Mouse (Mus musculus) limb, embryonic 12.5 days (tissue): ENCODE measurements around the gene Tsnaxip1. TPM values are rescaled to one million over a fixed set of nuclear protein-coding genes. Genes with fewer than 3 reads are reported as not detected.

Experiments
- ATAC-seq: fragments of 200-750 bp; cut with Nextera tagmentation; 2 replicates; pipeline ENCODE4 v1.8.0; 2017; ENCODE audit warnings: low read depth, moderate TSS enrichment; ENCODE audit not compliant: insufficient number of reproducible peaks, insufficient read depth, low FRiP score, low TSS enrichment
- H3K27ac ChIP-seq: fragments of 300-500 bp; sonication (generic); 2 replicates; pipeline ENCODE4 v1.5.1; 2016; ENCODE audit warnings: mild to moderate bottlenecking, moderate library complexity
- H3K27me3 ChIP-seq: fragments of 300-500 bp; sonication (generic); 2 replicates; pipeline ENCODE4 v1.6.1; 2016; ENCODE audit warnings: mild to moderate bottlenecking, moderate library complexity
- H3K36me3 ChIP-seq: fragments of 300-500 bp; sonication (generic); 2 replicates; pipeline ENCODE4 v1.6.1; 2016; ENCODE audit warnings: mild to moderate bottlenecking, moderate library complexity
- H3K4me1 ChIP-seq: fragments of 300-500 bp; sonication (generic); replicated peaks from 2 replicates; pipeline ENCODE4 v1.6.1; 2016
- H3K4me2 ChIP-seq: fragments of 300-500 bp; sonication (generic); 2 replicates; pipeline ENCODE4 v1.6.1; 2016; ENCODE audit warnings: mild to moderate bottlenecking, moderate library complexity
- H3K4me3 ChIP-seq: fragments of 300-500 bp; sonication (generic); replicated peaks from 2 replicates; pipeline ENCODE4 v1.5.1; 2016; ENCODE audit warnings: mild to moderate bottlenecking
- H3K9ac ChIP-seq: fragments of 300-500 bp; sonication (generic); replicated peaks from 2 replicates; pipeline ENCODE4 v1.6.1; 2016; ENCODE audit warnings: mild to moderate bottlenecking, moderate library complexity
- H3K9me3 ChIP-seq: fragments of 300-500 bp; sonication (generic); 2 replicates; pipeline ENCODE4 v1.6.1; 2016; ENCODE audit warnings: mild to moderate bottlenecking, moderate library complexity
- WGBS: fragments of 180-500 bp; shearing (Covaris S2); methylation state at CpG from one replicate; pipeline ENCODE4 v1.1.7; 2016; 5-methylcytosine and 5-hydroxymethylcytosine counted together
- polyA plus RNA-seq: library from polyadenylated mRNA; unstranded; fragments of >200 nt; fragmentation: Nextera tagmentation; extraction: Ambion mirVana; gene quantifications from 2 replicates; pipeline ENCODE4 v1.2.1, GENCODE M21; 2016

The Tsnaxip1 gene
- 0.17 and 0.56 TPM in 2 replicates for polyA plus RNA-seq

DNA sequence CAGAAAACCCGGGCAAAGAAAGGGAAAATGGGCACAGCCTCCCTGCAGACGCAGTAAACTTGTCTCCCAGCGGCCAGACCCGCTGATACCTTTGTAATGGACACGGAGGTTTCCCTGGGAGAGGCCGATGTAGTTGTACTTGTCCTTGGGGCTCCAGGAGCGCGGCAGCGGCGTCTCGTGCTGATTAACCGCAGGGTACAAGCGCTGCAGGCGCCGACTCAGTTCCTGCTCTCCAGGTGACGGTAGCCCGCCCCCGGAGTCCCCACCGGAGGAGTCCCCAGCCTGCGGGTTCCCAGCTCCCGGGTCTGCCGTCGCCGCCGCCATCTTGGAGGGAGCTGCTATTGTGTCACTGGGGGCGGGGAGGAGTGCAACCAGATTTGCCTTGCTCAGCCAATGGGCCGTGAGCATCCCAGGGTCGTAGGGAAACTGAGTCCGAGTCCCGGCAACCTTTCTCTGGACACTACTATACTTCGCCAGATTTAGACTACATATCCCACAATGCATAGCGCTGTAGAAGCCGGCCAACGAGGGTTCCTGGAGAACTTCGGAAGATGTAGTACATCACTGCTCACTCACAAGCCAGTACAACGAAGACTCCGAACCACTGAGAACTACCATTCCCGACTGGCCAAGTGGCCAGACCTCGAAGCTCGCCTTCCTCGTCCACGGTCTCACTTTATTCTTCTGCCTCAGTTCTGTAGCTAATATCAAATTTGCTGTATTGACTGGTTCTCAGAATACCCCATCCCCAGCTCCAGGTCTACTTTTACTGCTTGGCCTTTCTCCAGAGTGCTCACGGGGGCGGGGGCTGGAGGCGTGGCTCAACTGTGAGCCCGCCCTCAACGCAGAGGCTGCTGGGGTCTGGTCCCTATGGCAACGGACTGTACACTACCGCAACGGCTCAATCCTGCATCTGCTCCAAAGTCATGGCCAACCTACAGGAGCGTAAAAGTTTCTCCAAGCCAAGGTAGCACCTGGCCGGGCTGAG, at the start of gene Tsnaxip1, which contains the start of gene Ranbp10:
TSS of gene Tsnaxip1 (plus strand) at position 871 of the 988 bp plus-strand sequence.
TSS of gene Ranbp10 (minus strand) at position 490 of the 988 bp plus-strand sequence.
- ATAC-seq, result peak; percentile 99
- Histone ChIP-seq H3K27me3 (no peaks in the 10 kb centered on the region), H3K4me2 (peak within 1 kb of the TSS; percentile 90), H3K27ac (peak within 1 kb of the TSS; percentile 70), H3K36me3 (peaks cover 35% of the 10 kb centered on the region), H3K9me3 (no peaks in the 10 kb centered on the region), H3K4me3 (peak within 1 kb of the TSS; percentile 95), H3K4me1 (peaks cover 16% of the 10 kb centered on the region), H3K9ac (peak within 1 kb of the TSS; percentile 92)
- WGBS, result under 1% methylated on average over 52 of the region's 52 CpGs

DNA sequence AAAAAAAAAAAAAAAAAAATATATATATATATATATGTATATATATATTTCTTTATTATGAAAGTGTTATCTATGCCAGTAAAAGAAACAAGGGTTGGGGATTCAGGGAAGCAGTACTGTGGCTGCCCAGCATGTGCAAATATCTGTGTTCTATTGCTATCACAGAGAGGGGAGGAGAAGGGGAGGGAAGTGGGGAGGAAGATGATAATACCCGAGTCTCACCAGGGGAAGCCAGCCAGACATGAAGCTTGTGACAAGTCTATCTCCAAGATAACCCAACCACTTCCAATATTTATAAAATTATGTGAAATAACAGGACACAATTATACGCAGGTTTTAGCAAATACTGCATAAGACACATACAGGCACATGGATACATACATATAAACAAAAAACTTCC, 49.7 kb upstream of the Tsnaxip1 start:
- Histone ChIP-seq H3K9ac (no peak overlapping the region), H3K36me3 (peaks cover 97% of the 10 kb centered on the region), H3K27ac (no peak overlapping the region), H3K4me1 (no peaks in the 10 kb centered on the region), H3K9me3 (no peaks in the 10 kb centered on the region), H3K27me3 (no peaks in the 10 kb centered on the region), H3K4me3 (no peak overlapping the region), H3K4me2 (no peak overlapping the region)
- ATAC-seq, result no peak
- WGBS, result 94% methylated on average over 2 of the region's 2 CpGs

GRCm38 (mm10) chr8:105780298-105780697, 47.2 kb upstream of the Tsnaxip1 start:
- no peak for ATAC-seq
- 91% methylated on average over 5 of the region's 5 CpGs for WGBS
- H3K9me3 ChIP-seq, result no peaks in the 10 kb centered on the region
- H3K27ac ChIP-seq, result no peak overlapping the region
- no peaks in the 10 kb centered on the region for H3K27me3 ChIP-seq
- peaks cover 93% of the 10 kb centered on the region for H3K36me3 ChIP-seq
- no peak overlapping the region for H3K4me3 ChIP-seq
- no peaks in the 10 kb centered on the region for H3K4me1 ChIP-seq
- H3K9ac ChIP-seq, result no peak overlapping the region
- H3K4me2 ChIP-seq, result no peak overlapping the region

DNA sequence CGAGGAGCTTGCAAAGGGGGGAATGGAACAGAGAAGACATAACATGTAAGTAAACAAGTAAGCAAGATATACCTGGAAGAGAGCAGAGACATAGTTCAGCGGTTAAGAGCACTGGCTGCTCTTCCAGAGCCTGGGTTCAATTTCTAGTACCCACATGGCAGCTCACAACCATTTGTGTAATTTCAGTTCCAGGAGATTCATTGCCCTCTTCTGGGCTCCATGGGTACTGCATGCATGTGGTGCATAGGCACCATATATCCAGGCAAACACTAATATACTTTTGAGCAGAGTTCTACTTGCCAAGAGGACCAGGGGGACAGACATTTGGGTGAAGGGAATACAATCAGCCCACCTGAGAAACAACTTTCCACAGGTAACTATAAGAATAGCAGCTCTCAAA, 39.3 kb upstream of the Tsnaxip1 start:
- Histone ChIP-seq H3K27ac (no peak overlapping the region), H3K4me1 (no peaks in the 10 kb centered on the region), H3K9ac (no peak overlapping the region), H3K36me3 (peaks cover 44% of the 10 kb centered on the region), H3K9me3 (no peaks in the 10 kb centered on the region), H3K4me3 (no peak overlapping the region), H3K27me3 (no peaks in the 10 kb centered on the region), H3K4me2 (no peak overlapping the region)
- no peak for ATAC-seq
- WGBS, result 96% methylated on average over 2 of the region's 2 CpGs

DNA sequence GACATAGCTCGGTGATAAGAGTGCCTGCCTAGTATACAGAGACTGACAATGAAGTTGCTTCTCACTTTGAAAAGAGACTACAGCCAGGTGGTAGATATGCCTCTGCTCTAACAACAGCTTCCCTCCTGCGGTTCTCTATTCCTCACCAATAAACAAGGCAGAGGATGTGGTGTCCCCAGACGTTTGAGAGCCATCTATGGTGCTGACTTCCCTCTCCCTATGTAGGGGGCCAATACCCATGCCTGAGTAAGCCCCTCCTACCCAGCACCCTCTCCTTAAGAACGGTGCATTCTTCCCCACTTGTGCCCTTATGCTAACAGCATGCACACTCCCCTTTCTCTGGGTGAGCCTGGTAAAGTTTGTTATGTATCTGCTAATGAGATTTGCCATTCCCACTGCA, 38.6 kb upstream of the Tsnaxip1 start:
- Histone ChIP-seq H3K9ac (no peak overlapping the region), H3K4me2 (no peak overlapping the region), H3K4me1 (no peaks in the 10 kb centered on the region), H3K9me3 (no peaks in the 10 kb centered on the region), H3K36me3 (peaks cover 38% of the 10 kb centered on the region), H3K4me3 (no peak overlapping the region), H3K27me3 (no peaks in the 10 kb centered on the region), H3K27ac (no peak overlapping the region)
- 65% methylated on average over 4 of the region's 4 CpGs for WGBS
- ATAC-seq, result no peak

- Histone ChIP-seq H3K4me1 (no peaks in the 10 kb centered on the region), H3K9me3 (no peaks in the 10 kb centered on the region), H3K9ac (no peak overlapping the region), H3K27me3 (no peaks in the 10 kb centered on the region), H3K36me3 (peaks cover 33% of the 10 kb centered on the region), H3K4me2 (no peak overlapping the region), H3K27ac (no peak overlapping the region), H3K4me3 (no peak overlapping the region)
- no peak for ATAC-seq
Observed at GRCm38 (mm10) chr8:105789626-105790025, 37.9 kb upstream of the Tsnaxip1 start.

GRCm38 (mm10) chr8:105793331-105793730, 34.2 kb upstream of the Tsnaxip1 start:
- Histone ChIP-seq H3K9ac (no peak overlapping the region), H3K36me3 (peaks cover 29% of the 10 kb centered on the region), H3K4me1 (no peaks in the 10 kb centered on the region), H3K27me3 (no peaks in the 10 kb centered on the region), H3K9me3 (no peaks in the 10 kb centered on the region), H3K4me2 (no peak overlapping the region), H3K4me3 (no peak overlapping the region), H3K27ac (no peak overlapping the region)
- WGBS, result 92% methylated on average over 1 of the region's 1 CpGs
- ATAC-seq, result no peak

DNA sequence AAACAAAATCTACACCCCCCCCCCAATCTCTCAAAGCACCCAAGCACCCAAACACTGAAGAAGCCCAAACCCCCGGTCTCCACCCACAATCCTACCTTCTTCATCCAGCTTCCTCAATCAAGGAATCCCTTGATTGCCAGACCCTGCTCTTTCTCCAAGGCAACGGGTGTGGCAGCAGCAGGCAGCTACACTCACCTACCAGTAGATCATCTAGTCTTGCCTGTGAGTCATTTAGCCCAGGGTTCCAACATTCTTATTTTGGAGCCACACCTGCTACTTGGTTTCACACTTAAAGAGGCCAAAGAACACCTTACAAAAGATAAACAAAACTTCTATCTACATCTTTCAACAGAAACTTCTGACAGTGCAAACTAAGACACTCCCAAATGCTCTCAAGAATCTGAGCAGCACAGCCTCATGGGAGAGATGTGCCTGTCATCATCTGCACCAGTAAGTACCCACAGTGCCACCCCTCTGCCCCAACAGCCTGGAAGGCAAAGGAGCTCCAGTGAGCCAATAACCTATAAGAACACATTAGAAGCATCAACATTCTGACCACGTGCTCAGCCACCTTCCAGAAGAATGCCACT, 33.4 kb upstream of the Tsnaxip1 start:
- Histone ChIP-seq H3K4me1 (no peaks in the 10 kb centered on the region), H3K36me3 (peaks cover 33% of the 10 kb centered on the region), H3K4me2 (no peak overlapping the region), H3K9me3 (no peaks in the 10 kb centered on the region), H3K9ac (no peak overlapping the region), H3K27ac (no peak overlapping the region), H3K4me3 (no peak overlapping the region), H3K27me3 (no peaks in the 10 kb centered on the region)
- WGBS, result 87% methylated on average over 3 of the region's 3 CpGs
- ATAC-seq, result no peak

DNA sequence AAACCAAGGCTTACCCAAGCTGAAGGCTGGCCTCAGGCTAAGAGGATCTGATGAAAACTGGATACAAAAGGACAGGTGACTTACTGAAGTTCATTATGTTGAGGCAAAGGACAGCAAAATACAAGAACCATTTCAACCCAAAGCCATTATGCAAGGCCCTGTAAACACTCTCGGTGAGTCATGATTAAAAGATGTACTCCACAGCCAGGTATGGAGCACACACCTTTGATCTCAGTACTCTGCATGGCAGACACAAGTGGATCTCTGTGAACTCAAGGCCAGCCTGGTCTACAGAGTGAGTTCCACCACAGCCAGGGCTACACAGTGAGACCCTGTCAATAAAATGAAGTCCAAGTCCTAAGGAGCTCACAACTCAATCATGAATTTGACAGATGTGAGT, 31.7 kb upstream of the Tsnaxip1 start:
- H3K27me3 ChIP-seq, result no peaks in the 10 kb centered on the region
- 93% methylated on average over 1 of the region's 1 CpGs for WGBS
- H3K9me3 ChIP-seq, result no peaks in the 10 kb centered on the region
- no peak overlapping the region for H3K9ac ChIP-seq
- H3K4me3 ChIP-seq, result no peak overlapping the region
- H3K4me1 ChIP-seq, result no peaks in the 10 kb centered on the region
- H3K27ac ChIP-seq, result no peak overlapping the region
- peaks cover 37% of the 10 kb centered on the region for H3K36me3 ChIP-seq
- H3K4me2 ChIP-seq, result no peak overlapping the region
- ATAC-seq, result no peak

DNA sequence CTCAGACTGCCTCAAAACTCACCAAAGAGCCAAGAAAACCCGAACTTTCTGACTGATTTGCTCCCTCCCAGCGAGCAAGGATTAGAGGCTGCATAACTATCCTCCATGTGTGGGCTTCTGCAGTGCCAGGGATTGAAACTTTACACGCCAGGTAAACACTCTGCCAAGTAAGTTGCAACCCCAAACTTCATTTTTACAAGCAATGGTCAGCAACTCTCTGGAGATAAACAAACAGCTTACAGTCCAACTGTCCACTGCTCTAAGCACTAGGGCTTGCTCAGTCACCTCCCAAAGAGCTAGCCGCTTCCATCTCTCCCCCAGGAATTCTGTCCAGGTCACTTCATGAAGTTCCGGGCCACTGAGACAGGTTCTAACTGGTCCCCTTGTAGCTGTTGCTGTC, 29.1 kb upstream of the Tsnaxip1 start:
- no peaks in the 10 kb centered on the region for H3K27me3 ChIP-seq
- no peaks in the 10 kb centered on the region for H3K9me3 ChIP-seq
- no peak overlapping the region for H3K4me3 ChIP-seq
- H3K9ac ChIP-seq, result no peak overlapping the region
- ATAC-seq, result no peak
- WGBS, result 94% methylated on average over 5 of the region's 5 CpGs
- H3K27ac ChIP-seq, result no peak overlapping the region
- peaks cover 47% of the 10 kb centered on the region for H3K36me3 ChIP-seq
- H3K4me1 ChIP-seq, result no peaks in the 10 kb centered on the region
- H3K4me2 ChIP-seq, result no peak overlapping the region

DNA sequence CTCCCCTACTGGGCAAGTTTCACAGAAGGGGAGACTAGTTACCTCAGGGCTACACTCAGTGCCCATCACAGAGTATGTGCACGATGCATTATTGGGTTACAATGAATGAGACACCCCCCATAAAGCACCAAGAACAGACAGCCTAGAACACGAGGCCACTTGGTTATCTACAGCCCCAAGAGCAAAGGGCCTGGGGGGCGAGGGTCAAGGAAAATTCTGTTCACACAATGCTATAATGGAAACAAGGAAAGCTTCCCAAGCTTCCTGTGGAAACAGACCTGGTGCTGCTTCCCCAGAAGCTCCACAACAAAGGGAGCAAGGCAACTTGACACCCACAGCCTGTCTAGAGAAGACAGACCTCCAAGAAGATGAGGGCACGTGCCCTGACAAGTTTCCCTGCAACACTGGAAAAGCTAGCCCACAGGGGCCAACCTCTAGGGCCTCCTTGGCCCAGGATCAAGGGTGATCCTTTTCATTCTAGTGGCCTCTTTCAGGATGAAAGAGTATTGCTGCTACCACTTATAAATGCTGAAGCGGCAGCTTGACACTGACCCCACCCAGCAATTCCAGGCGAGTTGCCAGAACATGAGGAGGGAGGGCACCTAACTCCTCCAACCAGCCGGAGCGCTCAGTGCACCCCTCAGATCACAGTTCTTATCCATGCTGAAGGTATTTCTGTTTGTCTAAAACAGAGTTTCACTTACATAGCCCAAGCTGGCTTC, 28.3 kb upstream of the Tsnaxip1 start:
- no peaks in the 10 kb centered on the region for H3K9me3 ChIP-seq
- ATAC-seq, result no peak
- no peak overlapping the region for H3K4me3 ChIP-seq
- WGBS, result 66% methylated on average over 8 of the region's 8 CpGs
- H3K4me1 ChIP-seq, result no peaks in the 10 kb centered on the region
- no peaks in the 10 kb centered on the region for H3K27me3 ChIP-seq
- no peak overlapping the region for H3K4me2 ChIP-seq
- peaks cover 50% of the 10 kb centered on the region for H3K36me3 ChIP-seq
- no peak overlapping the region for H3K9ac ChIP-seq
- H3K27ac ChIP-seq, result peak overlapping the region; percentile 25; the same call in 1 of the 2 replicates
